Mouse (Mus musculus): ENCODE data around the gene Myo15b.

GRCm38 (mm10) chr11:115894755-115895520 lies 36.7 kb downstream of the Myo15b start:
- TF ChIP-seq CTCF (IDR thresholded peaks at IDR 0.05; ENCODE audit: low read depth, low read length) (peak; percentile 24; the same call in 1 of the 2 replicates), POLR2A (IDR thresholded peaks at IDR 0.05; ENCODE audit: extremely low read depth, insufficient read depth, low read length) (no peak)

Data from liver, adult 2 months (tissue).